Mouse (Mus musculus): Measurements from ENCODE around the gene Pld1. TPM values are rescaled to one million over a fixed set of nuclear protein-coding genes. Genes with fewer than 3 reads are reported as not detected.
"Not testable (repeated sequence)": the region's sequence is repeated elsewhere in the genome, so short reads cannot be mapped to it uniquely, and the experiment has no call there.

Gene Pld1
- polyA plus RNA-seq, 1 experiment from 2014 or later = 2.6 TPM

DNA sequence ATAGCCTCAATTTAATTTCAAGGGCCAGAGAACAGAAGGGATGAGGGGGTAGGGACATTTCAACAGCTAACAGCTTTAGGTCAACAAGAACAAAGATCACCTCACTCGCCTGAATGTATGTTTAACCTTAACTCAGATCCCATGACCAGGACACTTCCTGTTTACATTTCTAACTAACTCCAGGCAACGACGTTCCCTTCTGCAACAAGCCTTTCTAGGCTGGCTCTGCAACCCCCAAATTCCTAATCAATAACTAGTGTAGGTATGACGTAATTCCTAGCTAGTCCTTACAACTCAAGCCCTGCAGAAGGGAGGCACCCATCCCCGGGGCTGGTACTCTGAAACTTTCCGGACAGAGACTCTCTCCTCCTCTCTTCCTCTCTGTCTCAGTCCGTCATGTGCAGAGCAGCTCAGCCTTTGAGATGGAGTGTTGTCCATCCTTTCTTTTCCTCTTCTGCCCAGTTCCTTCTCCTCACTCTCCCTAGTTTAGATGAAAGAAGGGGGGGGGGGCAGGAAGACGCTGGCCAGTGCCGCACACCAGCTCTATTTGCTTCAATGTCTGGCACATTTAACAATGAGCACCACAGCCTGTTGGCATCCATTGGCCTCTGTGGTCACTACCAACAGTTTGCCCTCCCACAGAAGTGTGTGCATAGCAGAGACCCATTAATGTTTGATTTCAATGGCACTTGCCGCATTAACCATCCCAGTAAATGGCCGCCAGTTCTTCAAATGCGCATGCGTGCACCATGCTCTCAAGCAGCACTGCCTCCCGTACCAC, 19.6 kb upstream of the Pld1 start:
- peak overlapping the region; percentile 40 for H3K27ac ChIP-seq
- H3K4me1 ChIP-seq (replicated peaks) = peaks cover 5% of the 10 kb centered on the region; the same call in 1 of the 2 replicates
- peak; percentile 75 for ATAC-seq (ENCODE audit: low read depth)
- no peak overlapping the region for H3K4me3 ChIP-seq (replicated peaks)
- WGBS (ENCODE audit: insufficient replicate concordance) = 72% methylated on average over 14 of the region's 14 CpGs
- no peaks in the 10 kb centered on the region for H3K36me3 ChIP-seq
- no peak overlapping the region for H3K9ac ChIP-seq
- DNase-seq = no peak
- H3K27me3 ChIP-seq = no peaks in the 10 kb centered on the region
- no peaks in the 10 kb centered on the region for H3K9me3 ChIP-seq (replicated peaks)
- H3K4me2 ChIP-seq = no peak overlapping the region

- WGBS (ENCODE audit: insufficient replicate concordance) = 73% methylated on average over 11 of the region's 11 CpGs
- no peak overlapping the region for H3K4me3 ChIP-seq (replicated peaks)
- H3K27me3 ChIP-seq = no peaks in the 10 kb centered on the region
- peak overlapping the region; percentile 29; the same call in 1 of the 2 replicates for H3K27ac ChIP-seq
- no peaks in the 10 kb centered on the region for H3K36me3 ChIP-seq
- H3K9me3 ChIP-seq (replicated peaks) = no peaks in the 10 kb centered on the region
- no peak for ATAC-seq (ENCODE audit: low read depth)
- no peak overlapping the region for H3K9ac ChIP-seq
- no peak overlapping the region for H3K4me2 ChIP-seq
- no peak for DNase-seq
- peaks cover 15% of the 10 kb centered on the region for H3K4me1 ChIP-seq (replicated peaks)
Observed at GRCm38 (mm10) chr3:27921268-27922020, 17.1 kb upstream of the Pld1 start.

DNA sequence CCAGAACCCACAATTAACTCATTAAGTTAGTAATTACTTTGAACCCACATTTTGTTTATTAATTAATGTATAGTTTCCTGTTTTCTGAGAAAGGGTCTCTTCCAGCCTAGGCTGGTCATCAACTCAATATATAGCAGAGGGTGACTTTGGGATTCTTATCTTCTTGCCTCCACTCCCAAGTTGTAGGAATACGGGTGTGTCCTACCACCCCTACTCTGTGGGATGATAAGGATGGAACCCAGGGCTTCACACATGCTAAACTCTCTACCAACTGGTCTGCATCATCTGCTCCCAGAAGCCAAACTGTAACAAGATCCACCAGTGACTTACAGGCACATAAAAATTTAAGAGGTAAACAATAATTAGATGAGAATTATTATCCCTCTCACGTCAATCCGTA, 14.5 kb upstream of the Pld1 start:
- WGBS (ENCODE audit: insufficient replicate concordance) = 50% methylated on average over 3 of the region's 3 CpGs
- ATAC-seq (ENCODE audit: low read depth) = peak; percentile 71
- DNase-seq = no peak

GRCm38 (mm10) chr3:27929219-27929618, 9.3 kb upstream of the Pld1 start:
- Histone ChIP-seq H3K27me3 (no peaks in the 10 kb centered on the region), H3K9me3 (replicated peaks) (no peaks in the 10 kb centered on the region), H3K9ac (no peak overlapping the region), H3K36me3 (no peaks in the 10 kb centered on the region), H3K4me3 (replicated peaks) (no peak overlapping the region), H3K4me1 (replicated peaks) (peaks cover 7% of the 10 kb centered on the region), H3K27ac (no peak overlapping the region), H3K4me2 (no peak overlapping the region)
- DNase-seq (no peak), ATAC-seq (ENCODE audit: low read depth) (no peak)
- 69% methylated on average over 4 of the region's 4 CpGs for WGBS (ENCODE audit: insufficient replicate concordance)

More for the DNA sequence above, 14.5 kb upstream of the Pld1 start:
- no peak overlapping the region for H3K4me3 ChIP-seq (replicated peaks)
- no peaks in the 10 kb centered on the region for H3K27me3 ChIP-seq
- H3K4me2 ChIP-seq = no peak overlapping the region
- no peak overlapping the region for H3K27ac ChIP-seq
- H3K9ac ChIP-seq = no peak overlapping the region
- H3K36me3 ChIP-seq = no peaks in the 10 kb centered on the region
- H3K4me1 ChIP-seq (replicated peaks) = peaks cover 15% of the 10 kb centered on the region
- H3K9me3 ChIP-seq (replicated peaks) = no peaks in the 10 kb centered on the region

GRCm38 (mm10) chr3:27932391-27932790, 6.1 kb upstream of the Pld1 start:
- no peaks in the 10 kb centered on the region for H3K36me3 ChIP-seq
- no peaks in the 10 kb centered on the region for H3K4me1 ChIP-seq (replicated peaks)
- no peak overlapping the region for H3K4me2 ChIP-seq
- WGBS (ENCODE audit: insufficient replicate concordance) = 75% methylated on average over 5 of the region's 5 CpGs
- 0 out of 2 replicates have a peak, but pooled peaks cover 4% of the 10 kb centered on the region for H3K27me3 ChIP-seq
- no peak overlapping the region for H3K4me3 ChIP-seq (replicated peaks)
- no peak overlapping the region for H3K9ac ChIP-seq
- no peaks in the 10 kb centered on the region for H3K9me3 ChIP-seq (replicated peaks)
- H3K27ac ChIP-seq = no peak overlapping the region
- ATAC-seq (ENCODE audit: low read depth) (no peak), DNase-seq (no peak)

DNA sequence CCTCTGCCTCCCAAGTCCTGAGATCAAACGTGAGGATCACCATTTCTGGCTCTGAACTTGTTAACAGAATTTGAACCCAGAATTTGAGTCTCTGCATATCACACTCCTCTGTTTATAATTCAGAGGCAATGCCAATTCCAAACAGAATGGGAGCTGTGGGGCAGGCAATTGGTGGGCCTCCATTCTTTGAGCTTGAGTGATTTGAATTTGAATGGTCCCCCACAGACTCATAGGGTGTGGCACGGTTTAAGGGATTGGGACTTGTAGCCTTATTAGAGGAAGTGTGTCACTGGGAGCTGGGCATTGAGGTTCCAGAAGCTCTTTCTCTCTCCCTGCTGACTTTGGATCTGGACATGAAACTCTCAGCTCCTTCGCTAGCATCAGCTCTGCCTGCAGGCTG, 2.9 kb upstream of the Pld1 start:
- no peak overlapping the region for H3K4me3 ChIP-seq (replicated peaks)
- no peak for ATAC-seq (ENCODE audit: low read depth)
- WGBS (ENCODE audit: insufficient replicate concordance) = 67% methylated on average over 3 of the region's 3 CpGs

DNA sequence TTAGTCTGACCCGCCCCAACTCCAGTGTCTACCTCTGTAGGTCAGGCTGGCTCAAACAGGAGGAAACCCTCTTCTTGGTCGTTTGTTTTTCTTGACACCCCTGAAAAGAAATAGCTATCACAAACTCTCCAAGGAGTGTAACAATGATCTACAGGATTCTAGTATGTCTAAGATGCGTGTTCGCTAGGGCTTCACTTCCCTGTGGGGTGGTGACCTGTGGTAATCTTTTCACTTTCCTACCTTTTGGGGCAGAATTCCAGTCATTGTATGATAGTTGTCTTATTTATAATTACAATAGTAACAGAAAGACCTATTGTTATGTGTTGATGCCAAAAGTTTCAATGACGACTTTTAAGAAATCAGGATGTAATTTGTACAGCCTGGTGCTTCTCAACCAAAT, 1.8 kb upstream of the Pld1 start:
- Histone ChIP-seq H3K4me3 (replicated peaks) (no peak overlapping the region), H3K9ac (no peak overlapping the region), H3K27ac (no peak overlapping the region), H3K4me2 (no peak overlapping the region), H3K27me3 (peaks cover 21% of the 10 kb centered on the region), H3K36me3 (no peaks in the 10 kb centered on the region), H3K4me1 (replicated peaks) (peaks cover 20% of the 10 kb centered on the region), H3K9me3 (replicated peaks) (no peaks in the 10 kb centered on the region)
- ATAC-seq (ENCODE audit: low read depth) (no peak), DNase-seq (no peak)
- 66% methylated on average over 5 of the region's 5 CpGs for WGBS (ENCODE audit: insufficient replicate concordance)

More for the DNA sequence above, 2.9 kb upstream of the Pld1 start:
- Histone ChIP-seq H3K9ac (no peak overlapping the region), H3K27ac (no peak overlapping the region), H3K4me1 (replicated peaks) (peaks cover 13% of the 10 kb centered on the region; the same call in 1 of the 2 replicates), H3K9me3 (replicated peaks) (no peaks in the 10 kb centered on the region), H3K27me3 (peaks cover 21% of the 10 kb centered on the region), H3K4me2 (no peak overlapping the region), H3K36me3 (no peaks in the 10 kb centered on the region)
- DNase-seq = no peak

DNA sequence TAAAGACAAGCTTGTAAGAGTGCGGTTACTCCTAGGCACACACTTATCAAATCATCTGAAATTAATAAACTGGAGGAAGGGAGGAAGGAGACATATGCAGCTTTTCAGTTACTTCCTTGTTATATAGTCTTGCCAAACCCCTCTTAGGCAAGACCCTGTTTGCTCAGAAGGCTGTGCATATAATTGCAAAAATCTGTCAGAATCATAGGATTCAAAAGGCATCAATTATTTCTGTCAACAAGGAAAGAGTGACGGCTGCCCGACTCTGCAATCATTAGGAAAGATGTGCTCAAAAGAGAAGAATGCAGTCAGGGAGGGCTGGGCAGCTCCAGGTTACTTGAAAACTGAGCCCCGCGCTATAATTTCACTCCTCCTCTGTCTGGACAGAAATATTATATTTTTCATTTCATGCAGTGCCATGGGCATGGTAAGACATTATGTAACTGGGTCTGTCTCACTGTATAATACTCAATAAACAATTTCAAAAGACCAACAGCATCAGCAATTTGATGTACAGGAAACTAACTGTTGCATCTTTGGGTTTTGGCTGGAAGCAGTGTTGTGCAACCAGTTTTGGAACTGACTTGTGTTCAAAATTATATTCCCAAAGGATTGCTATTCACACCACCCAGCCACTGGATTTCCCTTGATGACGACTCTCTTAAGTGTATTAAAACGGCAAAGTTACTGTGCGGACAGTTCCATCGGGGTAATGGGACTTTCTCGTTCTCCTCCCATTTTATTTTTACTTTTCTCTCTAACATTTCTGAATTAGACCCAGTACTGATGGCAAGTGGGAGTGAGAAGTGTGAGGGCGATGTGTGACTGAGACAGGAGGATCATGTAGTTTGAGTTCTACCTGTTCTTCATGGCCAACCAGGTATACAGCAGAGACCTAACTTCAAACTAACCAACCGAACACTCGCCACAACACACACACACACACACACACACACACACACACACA, 1.1 kb upstream of the Pld1 start:
- ATAC-seq (ENCODE audit: low read depth) (no peak), DNase-seq (no peak)
- Histone ChIP-seq H3K27ac (no peak overlapping the region), H3K9ac (no peak overlapping the region), H3K4me2 (no peak overlapping the region), H3K36me3 (no peaks in the 10 kb centered on the region), H3K27me3 (peaks cover 21% of the 10 kb centered on the region), H3K4me3 (replicated peaks) (no peak overlapping the region), H3K9me3 (replicated peaks) (no peaks in the 10 kb centered on the region), H3K4me1 (replicated peaks) (peaks cover 20% of the 10 kb centered on the region)
- 66% methylated on average over 13 of the region's 13 CpGs for WGBS (ENCODE audit: insufficient replicate concordance)

DNA sequence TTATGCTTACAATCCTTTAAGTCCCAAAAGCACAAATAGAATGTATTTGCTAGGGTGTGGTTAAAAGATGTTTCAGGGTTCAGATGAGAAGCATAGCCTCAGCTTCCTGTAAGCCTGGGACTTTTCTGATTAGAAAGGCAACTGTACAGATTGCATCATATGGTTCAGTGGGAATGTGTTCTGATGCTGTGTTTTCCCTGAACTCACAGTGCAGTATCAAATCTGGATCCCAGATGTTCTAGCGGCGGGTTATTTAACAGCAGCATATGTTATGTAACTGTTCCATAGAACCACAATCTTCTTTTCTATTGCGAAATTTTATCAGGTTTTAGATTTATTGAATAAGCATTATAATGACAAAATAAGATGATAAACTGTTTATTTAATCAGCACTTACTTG, 3.1 kb downstream of the Pld1 start:
- ATAC-seq (ENCODE audit: low read depth) (no peak), DNase-seq (no peak)
- Histone ChIP-seq H3K27ac (no peak overlapping the region), H3K9ac (no peak overlapping the region), H3K4me1 (replicated peaks) (peaks cover 20% of the 10 kb centered on the region), H3K27me3 (peaks cover 21% of the 10 kb centered on the region), H3K36me3 (no peaks in the 10 kb centered on the region), H3K4me2 (no peak overlapping the region), H3K4me3 (replicated peaks) (no peak overlapping the region), H3K9me3 (replicated peaks) (no peaks in the 10 kb centered on the region)
- 71% methylated on average over 3 of the region's 3 CpGs for WGBS (ENCODE audit: insufficient replicate concordance)

DNA sequence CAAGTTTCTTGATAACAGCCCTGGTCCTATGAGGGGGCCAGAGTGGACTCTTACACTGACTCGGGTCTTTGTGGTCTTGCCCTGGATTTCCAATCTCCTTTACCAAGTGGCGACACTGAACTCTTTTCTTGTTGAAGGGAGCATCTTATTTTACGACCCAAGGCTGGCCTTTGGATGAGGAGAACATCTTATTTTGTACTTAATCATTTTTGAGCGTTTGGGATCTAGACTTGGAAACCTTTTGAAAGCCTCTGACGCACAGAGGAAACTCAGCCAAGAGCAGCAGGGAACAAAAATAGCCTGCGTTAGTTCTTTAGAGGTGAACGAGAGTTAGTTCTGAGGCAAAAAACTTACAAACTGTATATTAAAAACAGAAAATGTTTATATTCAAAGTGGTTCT, 4.5 kb downstream of the Pld1 start:
- ATAC-seq (ENCODE audit: low read depth) (no peak), DNase-seq (no peak)
- H3K27ac ChIP-seq = no peak overlapping the region
- no peak overlapping the region for H3K9ac ChIP-seq
- no peak overlapping the region for H3K4me3 ChIP-seq (replicated peaks)
- no peak overlapping the region for H3K4me2 ChIP-seq
- WGBS (ENCODE audit: insufficient replicate concordance) = 67% methylated on average over 7 of the region's 7 CpGs
- no peaks in the 10 kb centered on the region for H3K36me3 ChIP-seq
- peaks cover 17% of the 10 kb centered on the region for H3K27me3 ChIP-seq
- no peaks in the 10 kb centered on the region for H3K9me3 ChIP-seq (replicated peaks)
- peaks cover 20% of the 10 kb centered on the region for H3K4me1 ChIP-seq (replicated peaks)

DNA sequence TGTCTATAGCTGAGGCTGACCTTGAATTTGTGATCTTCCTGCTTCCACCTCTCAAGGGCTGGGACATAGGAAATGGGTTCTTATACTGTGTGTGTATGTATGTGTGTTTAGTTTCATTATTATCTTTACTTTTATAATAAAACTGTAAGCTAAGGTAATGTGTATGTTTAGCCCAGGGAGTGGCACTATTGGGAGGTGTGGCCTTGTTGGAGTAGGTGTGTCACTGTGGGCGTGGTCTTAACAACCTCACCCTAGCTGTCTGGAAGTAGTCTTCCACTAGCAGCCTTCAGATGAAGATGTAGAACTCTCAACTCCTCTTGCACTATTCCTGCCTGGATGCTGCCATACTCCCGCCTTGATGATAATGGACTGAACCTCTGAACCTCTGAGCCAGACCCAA, 6.9 kb downstream of the Pld1 start:
- H3K4me1 ChIP-seq (replicated peaks); H3K27me3 ChIP-seq; H3K4me2 ChIP-seq; H3K9ac ChIP-seq; H3K4me3 ChIP-seq (replicated peaks); ATAC-seq (ENCODE audit: low read depth); H3K27ac ChIP-seq; DNase-seq; H3K36me3 ChIP-seq; H3K9me3 ChIP-seq (replicated peaks): not testable (repeated sequence)
- WGBS (ENCODE audit: insufficient replicate concordance) = 57% methylated on average over 2 of the region's 2 CpGs
